Mouse (Mus musculus) kidney, adult 8-10 months (tissue): Measurements from ENCODE around the gene Nol10.
"Not testable (repeated sequence)": the region's sequence is repeated elsewhere in the genome, so short reads cannot be mapped to it uniquely, and the experiment has no call there.

Source experiments
- DNase-seq, 2 experiments: peaks; one replicate each; pipeline ENCODE4 v3.0.0; 2022

Nol10 gene

GRCm38 (mm10) chr12:17466791-17467190 lies 118.5 kb downstream of the Nol10 start:
- DNase-seq: no peak

GRCm38 (mm10) chr12:17468359-17468758 lies 120.1 kb downstream of the Nol10 start:
- DNase-seq: no peak

GRCm38 (mm10) chr12:17469869-17470268 lies 121.6 kb downstream of the Nol10 start:
- DNase-seq: peak; percentile 34 to 51

GRCm38 (mm10) chr12:17470528-17470927 lies 122.3 kb downstream of the Nol10 start:
- DNase-seq: not testable (repeated sequence)

- DNase-seq: peak; percentile 25 to 28
These were observed 123.1 kb downstream of the Nol10 start for GRCm38 (mm10) chr12:17471405-17471804.

- DNase-seq: peak; percentile 15 to 50
These were observed 124.9 kb downstream of the Nol10 start for GRCm38 (mm10) chr12:17473128-17473527.

GRCm38 (mm10) chr12:17473862-17474261 lies 125.6 kb downstream of the Nol10 start:
- no peak for DNase-seq

GRCm38 (mm10) chr12:17474681-17475080 lies 126.4 kb downstream of the Nol10 start:
- peak; percentile 38 to 46 for DNase-seq

- DNase-seq: peak; percentile 70 to 77
These were observed 126.9 kb downstream of the Nol10 start for GRCm38 (mm10) chr12:17475146-17475545.

- DNase-seq: no peak
These were observed 129.9 kb downstream of the Nol10 start for GRCm38 (mm10) chr12:17478196-17478595.

GRCm38 (mm10) chr12:17478856-17479255 lies 130.6 kb downstream of the Nol10 start:
- DNase-seq: no peak
